Mouse (Mus musculus): ENCODE measurements around the gene Psmc4.

GRCm38 (mm10) chr7:28070531-28071298 is 20.8 kb upstream of the Psmc4 start, which contains the start of gene Fcgbp:
- TF ChIP-seq CTCF (IDR thresholded peaks at IDR 0.05 in 2 of 3, conservative IDR thresholded peaks at IDR 0.05 in 1 of 3; ENCODE audit: control insufficient read depth in 1 of 3, insufficient read depth in 1 of 3, low read depth in 2 of 3, low read length in 3 of 3, poor library complexity in 1 of 3, severe bottlenecking in 1 of 3), result no peak
- TF ChIP-seq MEF2A (IDR thresholded peaks at IDR 0.05; ENCODE audit: extremely low read depth, insufficient replicate concordance, low read depth, low read length, poor library complexity, severe bottlenecking), result no peak
- TF ChIP-seq MAZ (IDR thresholded peaks at IDR 0.05; ENCODE audit: low read depth, low read length), result no peak
- no peak for TF ChIP-seq MAX (IDR thresholded peaks at IDR 0.05; ENCODE audit: low read length)
- no peak for TF ChIP-seq RCOR1 (IDR thresholded peaks at IDR 0.05; ENCODE audit: low read depth, low read length)
